Mouse (Mus musculus): ENCODE measurements around the gene Ankrd61. TPM values are rescaled to one million over a fixed set of nuclear protein-coding genes. Genes with fewer than 3 reads are reported as not detected.

Ankrd61 gene
- total RNA-seq, 2 experiments from 2014 or later, result 0.24 TPM; not detected in 1

DNA sequence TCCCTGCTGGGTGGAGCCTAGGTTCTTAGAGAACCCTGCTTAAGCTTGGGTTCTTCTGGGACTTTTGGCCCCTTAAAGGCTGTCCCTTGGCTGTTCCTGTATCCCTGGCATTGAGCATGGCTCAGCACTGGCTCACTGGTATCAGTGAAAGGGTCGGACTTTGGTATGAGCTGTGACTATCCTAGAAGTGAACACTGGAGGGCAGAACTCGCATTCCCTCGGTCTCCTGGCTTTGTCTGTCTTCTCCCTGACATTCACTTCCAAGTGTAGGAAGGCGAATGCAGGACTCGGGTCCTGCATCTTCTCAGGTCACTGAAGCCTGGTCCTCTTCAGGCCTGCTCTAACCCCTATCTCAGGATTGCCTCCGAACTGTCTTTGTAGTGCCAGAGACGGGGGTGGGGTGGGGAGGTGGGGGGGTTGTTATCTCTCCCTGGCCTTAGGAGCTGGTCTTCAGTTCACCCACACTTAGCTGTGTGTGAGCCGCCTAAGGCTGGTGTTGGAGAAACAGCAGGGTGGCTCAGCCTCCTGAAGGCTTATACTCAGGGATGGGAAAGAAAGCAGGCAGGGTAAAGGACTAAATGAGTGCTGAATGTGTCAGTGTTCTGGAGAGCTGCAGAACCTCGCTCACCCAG is 5.1 kb downstream of the Ankrd61 start:
- peak; percentile 14 for DNase-seq

DNA sequence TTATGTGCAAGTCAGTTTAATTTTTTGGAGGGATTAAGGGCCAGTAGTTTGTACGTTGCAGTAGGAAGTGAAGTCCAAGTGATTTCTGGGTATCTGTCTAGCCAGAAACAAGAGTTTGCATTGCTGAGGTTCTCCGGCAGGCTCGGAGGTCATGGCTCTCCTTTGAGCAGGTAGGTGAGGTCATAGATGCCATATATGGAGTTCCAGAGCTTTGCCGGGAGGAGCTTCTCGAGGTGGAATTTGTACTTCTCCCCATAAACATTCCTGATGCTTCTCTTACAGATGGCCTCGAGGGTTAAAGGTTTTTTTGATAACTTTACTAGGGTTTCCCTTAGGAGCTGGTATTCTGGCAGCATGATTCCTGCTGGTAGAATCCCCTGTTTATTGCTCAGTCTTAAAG is 6.7 kb downstream of the Ankrd61 start:
- DNase-seq, result no peak

GRCm38 (mm10) chr5:143885274-143885673 is 12.2 kb downstream of the Ankrd61 start:
- no peak for DNase-seq

GRCm38 (mm10) chr5:143874571-143874970 is 22.9 kb downstream of the Ankrd61 start:
- no peak for DNase-seq

DNA sequence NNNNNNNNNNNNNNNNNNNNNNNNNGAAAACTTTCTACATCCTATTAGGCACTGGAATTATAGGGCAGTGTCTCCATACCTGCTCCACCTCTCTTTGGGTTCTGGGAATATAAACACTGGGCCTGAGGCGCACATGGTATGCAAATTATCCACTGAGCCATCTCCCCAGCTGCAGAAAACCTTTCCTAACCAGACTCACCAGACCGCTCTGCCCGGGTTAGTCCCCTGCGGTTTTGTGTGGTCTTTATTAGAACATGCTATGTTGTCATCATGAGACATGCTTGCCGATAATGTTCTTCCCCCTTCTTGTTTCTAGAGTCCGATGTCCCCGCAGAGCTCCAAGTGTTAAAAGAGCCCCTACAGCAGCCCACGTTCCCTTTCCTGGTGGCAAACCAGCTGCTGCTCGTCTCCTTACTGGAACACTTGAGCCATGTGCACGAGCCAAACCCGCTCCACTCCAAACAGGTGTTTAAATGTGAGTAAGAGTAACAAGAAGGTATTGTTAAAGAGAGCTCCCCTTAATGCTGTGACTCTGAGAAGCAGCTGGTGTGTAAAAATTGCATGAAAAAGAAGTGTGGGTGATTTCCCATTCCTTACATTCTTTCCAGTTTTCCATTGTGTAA is 25.8 kb downstream of the Ankrd61 start:
- no peak for DNase-seq

Other genes with a start within 250 kb of the Ankrd61 start
- gene Usp42, start 165.4 kb downstream of the Ankrd61 start, total RNA-seq (2021), result 10 to 100 TPM; 14.3 to 15.3 TPM
- 10 to 100 TPM; 20.0 to 20.7 TPM for gene Eif2ak1, start 79.9 kb downstream of the Ankrd61 start, total RNA-seq (2021)
- gene Aimp2, start 12.2 kb upstream of the Ankrd61 start, total RNA-seq (2021), result 10 to 100 TPM; 43.6 to 45.8 TPM
- 10 to 100 TPM; 12.1 to 12.7 TPM for gene Pms2, start 12.3 kb upstream of the Ankrd61 start, total RNA-seq (2021)
- gene Gm42421, start 30.5 kb upstream of the Ankrd61 start, total RNA-seq (2021), result 1 to 10 TPM in 1 of 2 experiments, under 1 TPM in 1; 0.74 to 1.0 TPM
- under 1 TPM; 0.33 to 0.38 TPM for gene Rsph10b, start 35.4 kb upstream of the Ankrd61 start, total RNA-seq (2021)
- gene Ccz1, start 117.2 kb upstream of the Ankrd61 start, total RNA-seq (2021), result 10 to 100 TPM; 43.1 to 43.8 TPM
- gene Ocm, start 129.0 kb upstream of the Ankrd61 start, total RNA-seq (2021), result not detected
- gene Lmtk2, start 202.8 kb upstream of the Ankrd61 start, total RNA-seq (2021), result 10 to 100 TPM; 19.0 to 20.8 TPM

Measured in heart, postnatal 4 days (tissue).